8 mouse cellular contexts compared by ENCODE assay signal in the genomic region with DNA sequence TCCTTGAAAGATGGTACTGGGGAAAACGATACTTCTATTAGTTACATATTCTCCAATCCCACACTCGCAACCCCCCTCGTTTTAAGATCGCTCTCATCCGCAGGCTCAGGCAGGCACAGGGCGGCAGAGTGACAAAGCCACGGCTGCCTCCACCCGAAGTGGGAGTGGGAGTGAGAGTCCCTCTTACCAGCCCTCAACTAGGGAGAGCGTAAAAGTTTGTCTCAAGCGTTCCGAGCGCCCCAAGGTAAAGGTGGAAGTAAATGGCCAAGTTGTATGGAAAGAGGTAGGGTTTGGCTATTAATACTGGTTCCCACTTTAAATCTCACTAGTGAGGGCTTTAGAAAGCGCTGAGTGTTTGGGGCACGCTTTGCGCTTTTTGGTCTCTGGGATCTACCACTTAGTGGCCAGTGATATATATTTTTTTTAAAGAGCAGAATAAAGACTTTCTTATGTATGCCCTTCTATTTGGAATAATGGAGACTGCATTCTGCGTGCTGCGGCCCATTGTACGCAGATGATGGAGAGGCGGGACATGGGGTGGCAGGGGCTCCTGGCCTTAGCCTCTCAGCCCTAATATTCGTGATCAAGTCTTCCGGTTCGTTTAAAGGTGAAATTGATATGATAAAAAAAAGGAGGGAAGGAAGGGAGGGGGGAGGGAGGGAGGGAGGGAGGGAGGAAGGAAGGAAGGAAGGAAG. TPM values are rescaled to one million over a fixed set of nuclear protein-coding genes. Genes with fewer than 3 reads are reported as not detected.
DNase-seq lines count a peak whose midpoint lies in the region; ATAC-seq and TF ChIP-seq lines count a peak whose summit lies in the region.

No protein-coding gene starts in this region.

- peak overlapping the region; percentile 85 for H3K9ac ChIP-seq in forebrain, embryonic 16.5 days (replicated peaks; ENCODE audit: low read depth, low read length)
- H3K9ac ChIP-seq in liver, embryonic 12.5 days = no peak overlapping the region

- TF ChIP-seq POLR2A in thymus, adult 2 months (IDR thresholded peaks at IDR 0.05; ENCODE audit: control insufficient read depth, extremely low read depth, insufficient read depth, low read length, poor library complexity) = no peak

- H3K9me3 ChIP-seq in G1E (replicated peaks) = peaks cover 19% of the 10 kb centered on the region
- H3K9me3 ChIP-seq in forebrain, embryonic 16.5 days (ENCODE audit: control insufficient read depth, low read length) = no peaks in the 10 kb centered on the region
- no peaks in the 10 kb centered on the region for H3K9me3 ChIP-seq in liver, embryonic 12.5 days (replicated peaks)

- peak overlapping the region; percentile 67 for H3K4me3 ChIP-seq in gastrocnemius, adult 2 months
- H3K4me3 ChIP-seq in G1E (ENCODE audit: low read depth, low read length) = peak overlapping the region; percentile 58; the same call in 1 of the 2 replicates
- H3K4me3 ChIP-seq in forebrain, embryonic 16.5 days (replicated peaks; ENCODE audit: low read length) = peak overlapping the region; percentile 74
- H3K4me3 ChIP-seq in liver, embryonic 12.5 days = peak overlapping the region; percentile 42; the same call in 1 of the 2 replicates
- no peak overlapping the region for H3K4me3 ChIP-seq in thymus, adult 2 months (ENCODE audit: control insufficient read depth, insufficient read depth, low read length)

- DNase-seq in gastrocnemius, adult 2 months = no peak
- DNase-seq in gastrocnemius, postnatal 25 days = no peak
- DNase-seq in G1E (ENCODE audit: low spot score) = no peak
- DNase-seq in thymus, adult 2 months = no peak
- no peak for DNase-seq in kidney, adult 8-10 months
- DNase-seq in gastrocnemius, postnatal 10 days = no peak

- 0 out of 2 replicates have a peak, but pooled peaks have one; percentile 4 for ATAC-seq in G1E (ENCODE audit: extremely low read depth, insufficient number of reproducible peaks, low FRiP score, poor library complexity, severe bottlenecking)
- ATAC-seq in forebrain, embryonic 16.5 days = peak; percentile 26
- no peak for ATAC-seq in liver, embryonic 12.5 days

- H3K27me3 ChIP-seq in G1E (ENCODE audit: insufficient read depth, low read length) = peaks cover 32% of the 10 kb centered on the region
- no peaks in the 10 kb centered on the region for H3K27me3 ChIP-seq in forebrain, embryonic 16.5 days (replicated peaks; ENCODE audit: control insufficient read depth, insufficient read depth, low read length)
- H3K27me3 ChIP-seq in liver, embryonic 12.5 days (replicated peaks) = peaks cover 90% of the 10 kb centered on the region
- H3K27me3 ChIP-seq in thymus, adult 2 months (ENCODE audit: control insufficient read depth, insufficient read depth, low read length) = peaks cover 23% of the 10 kb centered on the region; the same call in 1 of the 2 replicates

- intact Hi-C loops in gastrocnemius, adult 2 months (cut with DNase I) = loop anchor here (2.0 to 10.0 kb wide), 2 partner anchors 219 to 337 kb away; no protein-coding TSS in a partner anchor

- TF ChIP-seq CTCF in gastrocnemius, adult 2 months (IDR thresholded peaks at IDR 0.05) = no peak
- TF ChIP-seq CTCF in G1E (IDR thresholded peaks at IDR 0.05; ENCODE audit: low read depth, low read length) = no peak
- TF ChIP-seq CTCF in thymus, adult 2 months (IDR thresholded peaks at IDR 0.05; ENCODE audit: borderline replicate concordance, control insufficient read depth, extremely low read depth, insufficient read depth, low read length, poor library complexity) = no peak

- H3K4me2 ChIP-seq in forebrain, embryonic 16.5 days (ENCODE audit: low read length) = peak overlapping the region; percentile 47
- peak overlapping the region; percentile 56 for H3K4me2 ChIP-seq in liver, embryonic 12.5 days

- no peaks in the 10 kb centered on the region for H3K36me3 ChIP-seq in G1E (replicated peaks)
- H3K36me3 ChIP-seq in forebrain, embryonic 16.5 days (ENCODE audit: control insufficient read depth, insufficient read depth) = no peaks in the 10 kb centered on the region
- no peaks in the 10 kb centered on the region for H3K36me3 ChIP-seq in liver, embryonic 12.5 days
- H3K36me3 ChIP-seq in thymus, adult 2 months (ENCODE audit: control insufficient read depth, insufficient read depth, low read length) = no peaks in the 10 kb centered on the region

- under 1% methylated on average over 22 of the region's 22 CpGs for WGBS in forebrain, embryonic 16.5 days
- WGBS in liver, embryonic 12.5 days (ENCODE audit: insufficient replicate concordance) = 4% methylated on average over 22 of the region's 22 CpGs
- WGBS in thymus, adult 2 months = 17% methylated on average over 22 of the region's 22 CpGs

- H3K4me1 ChIP-seq in G1E (ENCODE audit: insufficient read depth, low read depth, low read length) = peaks cover 28% of the 10 kb centered on the region
- peaks cover 9% of the 10 kb centered on the region for H3K4me1 ChIP-seq in forebrain, embryonic 16.5 days (replicated peaks; ENCODE audit: control insufficient read depth, insufficient read depth, low read length)
- H3K4me1 ChIP-seq in liver, embryonic 12.5 days = peaks cover 10% of the 10 kb centered on the region
- no peaks in the 10 kb centered on the region for H3K4me1 ChIP-seq in thymus, adult 2 months (replicated peaks; ENCODE audit: control insufficient read depth, insufficient read depth, low read length)

- H3K27ac ChIP-seq in gastrocnemius, adult 2 months = peak overlapping the region; percentile 20; the same call in 1 of the 2 replicates
- peak overlapping the region; percentile 97 for H3K27ac ChIP-seq in forebrain, embryonic 16.5 days (ENCODE audit: low read length)
- H3K27ac ChIP-seq in liver, embryonic 12.5 days = no peak overlapping the region
- no peak overlapping the region for H3K27ac ChIP-seq in thymus, adult 2 months (ENCODE audit: control insufficient read depth, insufficient read depth, low read length)

RNA-seq across cellular contexts. Expression of a gene that starts 2.5 kb away (rescaled TPM):
- total RNA-seq in gastrocnemius, adult 2 months (2021) = under 1 TPM; 0.41 to 0.56 TPM
- under 1 TPM; 0.80 to 0.95 TPM for total RNA-seq in gastrocnemius, postnatal 25 days (2021)
- total RNA-seq in G1E (2014; fragmentation: Nextera tagmentation) = 0.83 TPM in 1 of 2 replicates, not detected in the other
- total RNA-seq in G1E (2017) = 0.05 TPM in 1 of 2 replicates, not detected in the other
- 0.05 and 0.12 TPM in 2 replicates for polyA plus RNA-seq in G1E (2012)
- polyA plus RNA-seq in forebrain, embryonic 16.5 days (2015; fragmentation: Nextera tagmentation; extraction: Ambion mirVana) = 70.2 and 71.1 TPM in 2 replicates
- polyA plus RNA-seq in liver, embryonic 12.5 days (2016; fragmentation: Nextera tagmentation; extraction: Ambion mirVana) = 1.5 and 1.7 TPM in 2 replicates
- polyA plus RNA-seq in thymus, adult 2 months (2012; rRNA removed) = 9.2 and 11.6 TPM in 2 replicates
- 1 to 10 TPM; 3.0 to 3.3 TPM for total RNA-seq in gastrocnemius, postnatal 10 days (2021)

Comparison
In these comparisons a context has a peak if more than half of its experiments do, and no peak if none do; other contexts are left out.
1. H3K27ac ChIP-seq: peak in gastrocnemius, adult 2 months (single experiment) and forebrain, embryonic 16.5 days (single experiment); none in liver, embryonic 12.5 days (single experiment) and thymus, adult 2 months (single experiment).